Mouse (Mus musculus) spleen, adult 2 months (tissue): ENCODE measurements around the gene Calcoco1. TPM values are rescaled to one million over a fixed set of nuclear protein-coding genes. Genes with fewer than 3 reads are reported as not detected.

Experiments used
- DNase-seq, 2 experiments: peaks; one replicate each; pipeline versions ENCODE4 v3.0.0 to v3.0.0-alpha.2; 2012 to 2021; ENCODE audit warnings: low spot score in 2 of 2, low read depth in 1 of 2
- H3K27ac ChIP-seq: fragments of 200-500 bp; 2 replicates; pipeline ENCODE4 v1.5.1; 2012; ENCODE audit warnings: low read length, inconsistent platforms; ENCODE audit not compliant: insufficient read depth
- H3K27me3 ChIP-seq: fragments of 200-500 bp; 2 replicates; pipeline ENCODE4 v1.6.1; 2012; ENCODE audit warnings: mild to moderate bottlenecking, moderate library complexity, low read length, inconsistent platforms; ENCODE audit not compliant: control insufficient read depth, insufficient read depth
- H3K36me3 ChIP-seq: fragments of 200-500 bp; 2 replicates; pipeline ENCODE4 v1.6.1; 2012; ENCODE audit warnings: mild to moderate bottlenecking, low read length, inconsistent platforms; ENCODE audit not compliant: control insufficient read depth, insufficient read depth
- H3K4me1 ChIP-seq: fragments of 200-500 bp; 2 replicates; pipeline ENCODE4 v1.6.1; 2011; ENCODE audit warnings: inconsistent platforms; ENCODE audit not compliant: control insufficient read depth, insufficient read depth, insufficient read length
- H3K4me3 ChIP-seq: fragments of 200-500 bp; 2 replicates; pipeline ENCODE4 v1.5.1; 2011; ENCODE audit warnings: mild to moderate bottlenecking, inconsistent platforms; ENCODE audit not compliant: insufficient read depth, insufficient read length; ENCODE audit errors: extremely low read depth
- CTCF ChIP-seq: fragments of 200-500 bp; IDR thresholded peaks from 2 replicates; pipeline ENCODE4 v1.5.1; 2011; ENCODE audit warnings: mild to moderate bottlenecking, inconsistent platforms; ENCODE audit not compliant: insufficient read depth, insufficient read length, insufficient replicate concordance; ENCODE audit errors: extremely low read depth
- POLR2A ChIP-seq: fragments of 200-500 bp; IDR thresholded peaks from 2 replicates; pipeline ENCODE4 v1.6.1; 2011; ENCODE audit warnings: low read depth, low read length, inconsistent platforms
- WGBS: fragments of 180-500 bp; shearing (Covaris S2); methylation state at CpG from one replicate; pipeline ENCODE4 v1.1.7; 2018; 5-methylcytosine and 5-hydroxymethylcytosine counted together
- polyA plus RNA-seq: library from polyadenylated mRNA; depleted of rRNA; stranded (reverse); fragments of >200 nt; gene quantifications from 2 replicates; pipeline ENCODE4 v1.2.3, GENCODE M21; 2012

The Calcoco1 gene
- polyA plus RNA-seq, 1 experiment, result 34.9 TPM

DNA sequence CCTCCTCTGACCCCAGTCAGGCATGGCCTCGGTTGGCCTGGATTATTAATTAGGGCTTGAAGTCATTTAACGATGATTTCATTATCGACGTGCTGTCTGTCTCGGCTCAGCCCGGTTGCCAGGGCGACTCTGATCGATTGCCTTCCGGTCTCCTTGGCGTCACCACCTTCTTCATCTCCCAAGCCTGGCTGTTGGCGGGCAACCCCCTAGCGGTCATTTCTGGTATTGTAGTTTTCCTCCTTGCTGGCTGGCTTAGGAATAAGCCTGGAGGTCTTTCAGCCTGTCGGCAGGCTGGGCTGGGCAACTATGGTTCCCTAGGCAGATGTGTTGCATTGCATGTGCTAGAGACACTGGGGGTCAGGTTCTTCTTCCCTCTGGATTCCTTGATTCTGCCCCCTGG is 31.2 kb upstream of the Calcoco1 start:
- DNase-seq, result peak in 1 of 2 experiments; percentile 27
- Histone ChIP-seq H3K27ac (no peak overlapping the region), H3K4me3 (no peak overlapping the region), H3K36me3 (no peaks in the 10 kb centered on the region), H3K27me3 (peaks cover 3% of the 10 kb centered on the region), H3K4me1 (no peaks in the 10 kb centered on the region; the same call in 1 of the 2 replicates)
- 19% methylated on average over 13 of the region's 13 CpGs for WGBS
- TF ChIP-seq CTCF (peak; percentile 32; the same call in 1 of the 2 replicates), POLR2A (no peak)

- TF ChIP-seq CTCF (no peak), POLR2A (no peak)
- H3K4me1 ChIP-seq, result no peaks in the 10 kb centered on the region; the same call in 1 of the 2 replicates
- no peak for DNase-seq
- 36% methylated on average over 1 of the region's 1 CpGs for WGBS
- H3K27ac ChIP-seq, result no peak overlapping the region
- H3K27me3 ChIP-seq, result peaks cover 6% of the 10 kb centered on the region
- H3K4me3 ChIP-seq, result no peak overlapping the region
- no peaks in the 10 kb centered on the region for H3K36me3 ChIP-seq
These were observed 30.2 kb upstream of the Calcoco1 start for GRCm38 (mm10) chr15:102752164-102752563.

GRCm38 (mm10) chr15:102750241-102750640 is 28.3 kb upstream of the Calcoco1 start:
- 78% methylated on average over 5 of the region's 5 CpGs for WGBS
- Histone ChIP-seq H3K27ac (no peak overlapping the region), H3K27me3 (peaks cover 12% of the 10 kb centered on the region), H3K4me1 (no peaks in the 10 kb centered on the region; the same call in none of the 2 replicates), H3K4me3 (no peak overlapping the region), H3K36me3 (no peaks in the 10 kb centered on the region)
- no peak for TF ChIP-seq CTCF
- no peak for TF ChIP-seq POLR2A
- no peak for DNase-seq

- no peak overlapping the region for H3K27ac ChIP-seq
- DNase-seq, result no peak
- peaks cover 15% of the 10 kb centered on the region for H3K27me3 ChIP-seq
These were observed 27.1 kb upstream of the Calcoco1 start for GRCm38 (mm10) chr15:102749103-102749502.

GRCm38 (mm10) chr15:102747853-102748252 is 25.9 kb upstream of the Calcoco1 start:
- Histone ChIP-seq H3K4me3 (no peak overlapping the region), H3K27ac (no peak overlapping the region), H3K27me3 (peaks cover 16% of the 10 kb centered on the region), H3K36me3 (no peaks in the 10 kb centered on the region), H3K4me1 (no peaks in the 10 kb centered on the region; the same call in none of the 2 replicates)
- no peak for TF ChIP-seq CTCF
- TF ChIP-seq POLR2A, result no peak
- 56% methylated on average over 8 of the region's 8 CpGs for WGBS
- no peak for DNase-seq

More at GRCm38 (mm10) chr15:102749103-102749502, 27.1 kb upstream of the Calcoco1 start:
- 90% methylated on average over 1 of the region's 1 CpGs for WGBS
- no peaks in the 10 kb centered on the region for H3K36me3 ChIP-seq
- no peak overlapping the region for H3K4me3 ChIP-seq
- TF ChIP-seq CTCF (no peak), POLR2A (no peak)
- H3K4me1 ChIP-seq, result no peaks in the 10 kb centered on the region; the same call in none of the 2 replicates

DNA sequence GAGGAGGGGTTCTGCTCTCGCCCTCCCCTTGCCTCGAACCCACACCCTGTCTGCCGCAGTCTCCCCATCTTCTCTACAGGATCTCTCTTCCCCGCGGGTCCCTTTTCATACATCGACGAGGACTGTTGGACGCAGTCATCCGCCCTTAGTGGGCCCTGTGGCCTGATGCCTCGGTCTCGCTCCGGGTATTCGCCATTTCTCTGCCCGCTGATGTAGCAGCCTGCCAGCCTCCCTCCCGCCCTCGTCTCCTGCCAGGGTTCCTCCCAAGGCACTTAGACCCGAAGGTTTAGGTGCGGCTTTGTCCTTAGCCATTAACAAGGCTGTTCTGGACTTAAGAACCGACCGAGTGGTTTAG is 25.3 kb upstream of the Calcoco1 start:
- Histone ChIP-seq H3K27me3 (peaks cover 16% of the 10 kb centered on the region), H3K4me1 (no peaks in the 10 kb centered on the region; the same call in none of the 2 replicates), H3K4me3 (peak overlapping the region; percentile 39; the same call in 1 of the 2 replicates), H3K36me3 (no peaks in the 10 kb centered on the region), H3K27ac (no peak overlapping the region)
- TF ChIP-seq POLR2A, result no peak
- TF ChIP-seq CTCF, result no peak
- no peak for DNase-seq
- WGBS, result 4% methylated on average over 20 of the region's 20 CpGs

GRCm38 (mm10) chr15:102746488-102747285 is 24.7 kb upstream of the Calcoco1 start:
- WGBS, result under 1% methylated on average over 75 of the region's 75 CpGs
- DNase-seq, result peak in 1 of 2 experiments; percentile 15
- H3K4me3 ChIP-seq, result peak overlapping the region; percentile 39; the same call in 1 of the 2 replicates

More at GRCm38 (mm10) chr15:102746488-102747285, 24.7 kb upstream of the Calcoco1 start:
- peaks cover 15% of the 10 kb centered on the region for H3K27me3 ChIP-seq
- H3K36me3 ChIP-seq, result no peaks in the 10 kb centered on the region
- H3K27ac ChIP-seq, result no peak overlapping the region
- no peak for TF ChIP-seq POLR2A
- TF ChIP-seq CTCF, result no peak
- H3K4me1 ChIP-seq, result no peaks in the 10 kb centered on the region; the same call in none of the 2 replicates
